Mouse (Mus musculus): ENCODE data around the gene Cd34. TPM values are rescaled to one million over a fixed set of nuclear protein-coding genes. Genes with fewer than 3 reads are reported as not detected.

Cd34 gene
- total RNA-seq (2021): 43.8 and 51.0 TPM in 2 replicates
- long read RNA-seq, transcript Cd34-201 (8 exons, 2,454 nt): major isoform, 33 of 52 reads
- long read RNA-seq, transcript Cd34-202 (8 exons, 2,554 nt): minor isoform, 10 of 52 reads
- long read RNA-seq, partial matches to known transcripts: 6 of 52 reads
- long read RNA-seq, other reads (novel, unspliced or antisense): 2 of 52 reads

GRCm38 (mm10) chr1:194938715-194939114, at the start of gene Cd34:
Gene Cd34, plus strand, starts transcription at chr1:194938819.
- peak; percentile 50 for DNase-seq

GRCm38 (mm10) chr1:194894513-194894912, 44.1 kb upstream of the Cd34 start:
- no peak for DNase-seq

- DNase-seq: no peak
These were observed 43.3 kb upstream of the Cd34 start for GRCm38 (mm10) chr1:194895287-194895686.

- DNase-seq: no peak
These were observed 37.5 kb upstream of the Cd34 start for GRCm38 (mm10) chr1:194901075-194901474.

GRCm38 (mm10) chr1:194901826-194902225, 36.8 kb upstream of the Cd34 start:
- DNase-seq: no peak

GRCm38 (mm10) chr1:194908956-194909355, 29.7 kb upstream of the Cd34 start:
- no peak for DNase-seq

- DNase-seq: no peak
These were observed 12.8 kb upstream of the Cd34 start for GRCm38 (mm10) chr1:194925753-194926350.

- peak; percentile 6 for DNase-seq
These were observed 10.7 kb upstream of the Cd34 start for GRCm38 (mm10) chr1:194927887-194928286.

GRCm38 (mm10) chr1:194929275-194929971, 9.2 kb upstream of the Cd34 start:
- no peak for DNase-seq

- DNase-seq: no peak
These were observed 8.7 kb upstream of the Cd34 start for GRCm38 (mm10) chr1:194929972-194930355.

- DNase-seq: no peak
These were observed 7.9 kb upstream of the Cd34 start for GRCm38 (mm10) chr1:194930706-194931105.

GRCm38 (mm10) chr1:194935351-194935750, 3.3 kb upstream of the Cd34 start:
- no peak for DNase-seq

GRCm38 (mm10) chr1:194941528-194941927, 2.9 kb downstream of the Cd34 start:
- DNase-seq: no peak

GRCm38 (mm10) chr1:194942912-194943311, 4.3 kb downstream of the Cd34 start:
- DNase-seq: no peak

GRCm38 (mm10) chr1:194943485-194943884, 4.9 kb downstream of the Cd34 start:
- DNase-seq: no peak

- no peak for DNase-seq
These were observed 6.8 kb downstream of the Cd34 start for GRCm38 (mm10) chr1:194945382-194945781.

- no peak for DNase-seq
These were observed 7.8 kb downstream of the Cd34 start for GRCm38 (mm10) chr1:194946467-194946866.

- no peak for DNase-seq
These were observed 12.3 kb downstream of the Cd34 start for GRCm38 (mm10) chr1:194950913-194951312.

GRCm38 (mm10) chr1:194952891-194953290, 14.3 kb downstream of the Cd34 start:
- no peak for DNase-seq

- DNase-seq: no peak
These were observed 16.1 kb downstream of the Cd34 start for GRCm38 (mm10) chr1:194954694-194955093.

- no peak for DNase-seq
These were observed 17.1 kb downstream of the Cd34 start for GRCm38 (mm10) chr1:194955749-194956148.

GRCm38 (mm10) chr1:194957021-194957420, 18.4 kb downstream of the Cd34 start:
- DNase-seq: no peak

- DNase-seq: peak; percentile 73
These were observed 23.6 kb downstream of the Cd34 start for GRCm38 (mm10) chr1:194962181-194962580.

- DNase-seq: no peak
These were observed 24.1 kb downstream of the Cd34 start for GRCm38 (mm10) chr1:194962712-194963111.
